Mouse (Mus musculus): ENCODE data around the gene Sox1.

GRCm38 (mm10) chr8:12429601-12430172 is 34.6 kb downstream of the Sox1 start:
- TF ChIP-seq POLR2A (IDR thresholded peaks at IDR 0.05; ENCODE audit: insufficient read depth, low read depth, low read length) (no peak), CTCF (IDR thresholded peaks at IDR 0.05; ENCODE audit: insufficient read depth, low read depth, low read length) (no peak)
